Comparison of ENCODE assay signal across 17 mouse cellular contexts in the genomic region with DNA sequence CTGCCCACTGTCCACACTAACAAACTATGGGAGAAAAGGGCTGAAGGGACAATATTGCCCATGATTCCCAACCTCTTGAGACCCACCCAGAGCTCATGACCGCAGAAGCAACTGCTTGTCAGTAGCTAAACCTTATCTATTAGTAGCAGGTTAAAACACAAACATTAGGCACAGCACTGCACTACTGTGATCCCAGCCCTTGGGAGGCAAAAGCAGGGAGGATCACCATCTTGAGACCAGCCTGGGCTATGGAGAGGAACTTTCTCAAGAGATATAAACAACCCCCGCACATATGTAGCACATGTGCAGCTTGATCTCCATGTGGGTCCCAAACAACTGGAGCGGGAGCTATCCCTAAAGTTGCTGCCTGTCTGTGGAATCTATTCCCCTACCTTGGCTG. TPM values are rescaled to one million over a fixed set of nuclear protein-coding genes. Genes with fewer than 3 reads are reported as not detected.
DNase-seq lines count a peak whose midpoint lies in the region; ATAC-seq and TF ChIP-seq lines count a peak whose summit lies in the region.
"Had no signal": no experiment of that assay in that cellular context is flagged by ENCODE, and none has a peak within 500 bp of the region (broad histone marks: within the 10 kb centered on the region; RNA-seq: fewer than 3 reads in every experiment).

No protein-coding gene starts in this region.

- no peaks in the 10 kb centered on the region for H3K4me1 ChIP-seq in intestine, embryonic 15.5 days (replicated peaks)
- H3K4me1 ChIP-seq in intestine, postnatal 0 days (replicated peaks; ENCODE audit: control insufficient read depth, insufficient read depth, low read length) = no peaks in the 10 kb centered on the region
- peaks cover 1% of the 10 kb centered on the region; the same call in 1 of the 2 replicates for H3K4me1 ChIP-seq in bone marrow, adult 2 months (ENCODE audit: control insufficient read depth, insufficient read depth, low read length)
- H3K4me1 ChIP-seq in intestine, embryonic 16.5 days (ENCODE audit: control insufficient read depth, insufficient read depth, low read length) = no peaks in the 10 kb centered on the region
- H3K4me1 ChIP-seq in midbrain, embryonic 14.5 days (ENCODE audit: control insufficient read depth, insufficient read depth, low read length) = no peaks in the 10 kb centered on the region
- H3K4me1 ChIP-seq in midbrain, postnatal 0 days (ENCODE audit: insufficient read depth, low read length) = no peaks in the 10 kb centered on the region

- intact Hi-C loops in left cerebral cortex, postnatal 10 days (cut with DNase I) = no loop called here

- no peak for TF ChIP-seq CTCF in intestine, postnatal 0 days (IDR thresholded peaks at IDR 0.05; ENCODE audit: low read depth)
- no peak for TF ChIP-seq CTCF in bone marrow, adult 2 months (IDR thresholded peaks at IDR 0.05; ENCODE audit: control insufficient read depth, insufficient read depth, low read length)
- no peak for TF ChIP-seq CTCF in midbrain, postnatal 0 days (IDR thresholded peaks at IDR 0.05)

- TF ChIP-seq POLR2A in bone marrow, adult 2 months (IDR thresholded peaks at IDR 0.05; ENCODE audit: borderline replicate concordance, control insufficient read depth, low read depth, low read length) = no peak

- H3K4me3 ChIP-seq in intestine, embryonic 15.5 days (replicated peaks) = no peak overlapping the region
- no peak overlapping the region for H3K4me3 ChIP-seq in intestine, postnatal 0 days (ENCODE audit: low read depth, low read length)
- no peak overlapping the region for H3K4me3 ChIP-seq in bone marrow, adult 2 months (replicated peaks; ENCODE audit: control insufficient read depth, low read depth, low read length)
- no peak overlapping the region for H3K4me3 ChIP-seq in intestine, embryonic 16.5 days (ENCODE audit: low read length)
- H3K4me3 ChIP-seq in midbrain, embryonic 14.5 days (replicated peaks; ENCODE audit: low read depth, low read length) = no peak overlapping the region
- H3K4me3 ChIP-seq in midbrain, postnatal 0 days (ENCODE audit: low read depth, low read length) = no peak overlapping the region
- H3K4me3 ChIP-seq: left cerebral cortex, adult 2 months had no signal

- H3K36me3 ChIP-seq in intestine, embryonic 15.5 days = peaks cover 12% of the 10 kb centered on the region; the same call in 1 of the 2 replicates
- H3K36me3 ChIP-seq in intestine, postnatal 0 days (ENCODE audit: control insufficient read depth, insufficient read depth) = peaks cover 24% of the 10 kb centered on the region
- H3K36me3 ChIP-seq in intestine, embryonic 16.5 days (ENCODE audit: control insufficient read depth, insufficient read depth, low read length) = 0 out of 2 replicates have a peak, but pooled peaks cover 3% of the 10 kb centered on the region
- H3K36me3 ChIP-seq in midbrain, embryonic 14.5 days (ENCODE audit: control insufficient read depth, insufficient read depth, low read length) = peaks cover 22% of the 10 kb centered on the region
- peaks cover 23% of the 10 kb centered on the region for H3K36me3 ChIP-seq in midbrain, postnatal 0 days (ENCODE audit: insufficient read depth, low read length)

- 68% methylated on average over 3 of the region's 3 CpGs for WGBS in intestine, embryonic 15.5 days
- WGBS in intestine, postnatal 0 days = 74% methylated on average over 3 of the region's 3 CpGs
- 54% methylated on average over 3 of the region's 3 CpGs for WGBS in bone marrow, adult 2 months
- WGBS in intestine, embryonic 16.5 days = 71% methylated on average over 3 of the region's 3 CpGs
- WGBS in midbrain, embryonic 14.5 days = 96% methylated on average over 3 of the region's 3 CpGs
- WGBS in midbrain, postnatal 0 days = 92% methylated on average over 3 of the region's 3 CpGs

- no peak overlapping the region for H3K9ac ChIP-seq in intestine, embryonic 15.5 days
- no peak overlapping the region for H3K9ac ChIP-seq in intestine, postnatal 0 days (ENCODE audit: low read depth, low read length)
- no peak overlapping the region for H3K9ac ChIP-seq in intestine, embryonic 16.5 days (ENCODE audit: low read depth, low read length)
- no peak overlapping the region for H3K9ac ChIP-seq in midbrain, embryonic 14.5 days (replicated peaks; ENCODE audit: low read length)
- H3K9ac ChIP-seq in midbrain, postnatal 0 days (replicated peaks; ENCODE audit: low read length, poor library complexity, severe bottlenecking) = no peak overlapping the region
- H3K9ac ChIP-seq: hindbrain, embryonic 14.5 days had no signal

- ATAC-seq in intestine, embryonic 15.5 days = peak; percentile 53; the same call in 1 of the 2 replicates
- ATAC-seq in intestine, postnatal 0 days = no peak
- peak; percentile 62; the same call in 1 of the 2 replicates for ATAC-seq in intestine, embryonic 16.5 days
- ATAC-seq in megakaryocyte-erythroid progenitor cell, adult 5-6 weeks (replicated peaks; ENCODE audit: low FRiP score, low TSS enrichment, poor library complexity, severe bottlenecking) = peak; percentile 96
- no peak for ATAC-seq in midbrain, embryonic 14.5 days (ENCODE audit: low FRiP score, low TSS enrichment)
- ATAC-seq in midbrain, postnatal 0 days (ENCODE audit: low FRiP score) = no peak
- ATAC-seq: forebrain, embryonic 16.5 days had no signal

- no peak overlapping the region for H3K27ac ChIP-seq in intestine, embryonic 15.5 days
- no peak overlapping the region for H3K27ac ChIP-seq in intestine, postnatal 0 days (ENCODE audit: low read depth, low read length)
- H3K27ac ChIP-seq in bone marrow, adult 2 months (ENCODE audit: control insufficient read depth, insufficient read depth, low read depth, low read length, poor library complexity) = peak overlapping the region; percentile 57; the same call in 1 of the 2 replicates
- H3K27ac ChIP-seq in intestine, embryonic 16.5 days (ENCODE audit: low read length) = no peak overlapping the region
- no peak overlapping the region for H3K27ac ChIP-seq in midbrain, embryonic 14.5 days (replicated peaks; ENCODE audit: low read depth, low read length)
- H3K27ac ChIP-seq in midbrain, postnatal 0 days (ENCODE audit: low read depth, low read length) = no peak overlapping the region
- H3K27ac ChIP-seq: hindbrain, embryonic 14.5 days; left cerebral cortex, adult 2 months had no signal

- DNase-seq in midbrain, embryonic 14.5 days = no peak
- DNase-seq in midbrain, postnatal 0 days (ENCODE audit: low spot score) = no peak
- no peak for DNase-seq in left cerebral cortex, postnatal 10 days (ENCODE audit: extremely low spot score in 1 of 2, low spot score in 2 of 2)
- DNase-seq: adrenal gland, postnatal 25 days; cerebellum, adult 11-12 months; gastrocnemius, postnatal 10 days; kidney, adult 9 months; lung, postnatal 36 days; right cerebral cortex, adult 18-20 months had no signal

- H3K4me2 ChIP-seq in intestine, embryonic 15.5 days (replicated peaks) = no peak overlapping the region
- no peak overlapping the region for H3K4me2 ChIP-seq in intestine, postnatal 0 days (replicated peaks; ENCODE audit: low read depth)
- no peak overlapping the region for H3K4me2 ChIP-seq in intestine, embryonic 16.5 days (ENCODE audit: low read depth, low read length)
- H3K4me2 ChIP-seq in midbrain, embryonic 14.5 days (ENCODE audit: low read length) = no peak overlapping the region
- no peak overlapping the region for H3K4me2 ChIP-seq in midbrain, postnatal 0 days (ENCODE audit: low read depth, low read length, poor library complexity, severe bottlenecking)
- H3K4me2 ChIP-seq: hindbrain, embryonic 14.5 days had no signal

- H3K27me3 ChIP-seq in intestine, embryonic 15.5 days (replicated peaks) = no peaks in the 10 kb centered on the region
- H3K27me3 ChIP-seq in intestine, postnatal 0 days (replicated peaks; ENCODE audit: control insufficient read depth, insufficient read depth, low read length) = no peaks in the 10 kb centered on the region
- H3K27me3 ChIP-seq in intestine, embryonic 16.5 days (replicated peaks; ENCODE audit: control insufficient read depth, insufficient read depth, low read length) = no peaks in the 10 kb centered on the region
- no peaks in the 10 kb centered on the region for H3K27me3 ChIP-seq in midbrain, embryonic 14.5 days (ENCODE audit: control insufficient read depth, insufficient read depth, low read length)
- H3K27me3 ChIP-seq in midbrain, postnatal 0 days (ENCODE audit: insufficient read depth, low read length) = no peaks in the 10 kb centered on the region

- H3K9me3 ChIP-seq in intestine, embryonic 15.5 days = no peaks in the 10 kb centered on the region
- no peaks in the 10 kb centered on the region for H3K9me3 ChIP-seq in intestine, postnatal 0 days (ENCODE audit: control insufficient read depth)
- H3K9me3 ChIP-seq in intestine, embryonic 16.5 days (ENCODE audit: control insufficient read depth, low read length) = no peaks in the 10 kb centered on the region
- H3K9me3 ChIP-seq in midbrain, embryonic 14.5 days (ENCODE audit: control insufficient read depth, low read length) = no peaks in the 10 kb centered on the region
- no peaks in the 10 kb centered on the region for H3K9me3 ChIP-seq in midbrain, postnatal 0 days (ENCODE audit: low read length)

RNA-seq across cellular contexts. Expression of a gene that starts 30.1 kb away (rescaled TPM):
- polyA plus RNA-seq in intestine, embryonic 15.5 days (2015; fragmentation: Nextera tagmentation; extraction: Ambion mirVana) = 25.5 and 28.9 TPM in 2 replicates
- 15.2 and 17.2 TPM in 2 replicates for polyA plus RNA-seq in intestine, postnatal 0 days (2015; fragmentation: Nextera tagmentation; extraction: Ambion mirVana)
- polyA plus RNA-seq in bone marrow, adult 2 months (2011; ENCODE audit: insufficient read depth, insufficient read length, low replicate concordance, missing spikeins) = 20.6 and 32.8 TPM in 2 replicates
- 13.8 TPM in 2 replicates for polyA plus RNA-seq in intestine, embryonic 16.5 days (2015; fragmentation: Nextera tagmentation; extraction: Ambion mirVana)
- total RNA-seq in megakaryocyte-erythroid progenitor cell, adult 5-6 weeks (2014; fragmentation: Nextera tagmentation) = 69.2 and 98.4 TPM in 2 replicates
- total RNA-seq in megakaryocyte-erythroid progenitor cell, adult 5-6 weeks (2017) = 77.3 and 106 TPM in 2 replicates
- 28.3 and 33.3 TPM in 2 replicates for polyA plus RNA-seq in midbrain, embryonic 14.5 days (2014; fragmentation: Nextera tagmentation; extraction: Ambion mirVana)
- total RNA-seq in midbrain, postnatal 0 days (2014; rRNA removed) = 30.4 and 36.0 TPM in 2 replicates
- 12.2 and 14.3 TPM in 2 replicates for polyA plus RNA-seq in midbrain, postnatal 0 days (2015; fragmentation: Nextera tagmentation; extraction: Ambion mirVana)
- 10 to 100 TPM; 33.5 to 35.9 TPM for total RNA-seq in left cerebral cortex, postnatal 10 days (2021)

RNA-seq across cellular contexts. Expression of a gene that starts 52.6 kb away (rescaled TPM):
- 139 and 146 TPM in 2 replicates for polyA plus RNA-seq in intestine, embryonic 15.5 days (2015; fragmentation: Nextera tagmentation; extraction: Ambion mirVana)
- polyA plus RNA-seq in intestine, postnatal 0 days (2015; fragmentation: Nextera tagmentation; extraction: Ambion mirVana) = 123 and 146 TPM in 2 replicates
- polyA plus RNA-seq in bone marrow, adult 2 months (2011; ENCODE audit: insufficient read depth, insufficient read length, low replicate concordance, missing spikeins) = 25.3 and 37.5 TPM in 2 replicates
- polyA plus RNA-seq in intestine, embryonic 16.5 days (2015; fragmentation: Nextera tagmentation; extraction: Ambion mirVana) = 150 and 155 TPM in 2 replicates
- total RNA-seq in megakaryocyte-erythroid progenitor cell, adult 5-6 weeks (2014; fragmentation: Nextera tagmentation) = 23.5 and 23.7 TPM in 2 replicates
- 34.7 and 42.2 TPM in 2 replicates for total RNA-seq in megakaryocyte-erythroid progenitor cell, adult 5-6 weeks (2017)
- 136 and 177 TPM in 2 replicates for polyA plus RNA-seq in midbrain, embryonic 14.5 days (2014; fragmentation: Nextera tagmentation; extraction: Ambion mirVana)
- 131 and 150 TPM in 2 replicates for total RNA-seq in midbrain, postnatal 0 days (2014; rRNA removed)
- 162 and 165 TPM in 2 replicates for polyA plus RNA-seq in midbrain, postnatal 0 days (2015; fragmentation: Nextera tagmentation; extraction: Ambion mirVana)
- total RNA-seq in left cerebral cortex, postnatal 10 days (2021) = 100 to 1,000 TPM; 122 to 136 TPM

RNA-seq across cellular contexts. Expression of a gene that starts 58.8 kb away (rescaled TPM):
- polyA plus RNA-seq in intestine, embryonic 15.5 days (2015; fragmentation: Nextera tagmentation; extraction: Ambion mirVana) = 12.8 and 13.0 TPM in 2 replicates
- 12.5 and 13.4 TPM in 2 replicates for polyA plus RNA-seq in intestine, postnatal 0 days (2015; fragmentation: Nextera tagmentation; extraction: Ambion mirVana)
- 2.9 and 5.4 TPM in 2 replicates for polyA plus RNA-seq in bone marrow, adult 2 months (2011; ENCODE audit: insufficient read depth, insufficient read length, low replicate concordance, missing spikeins)
- 13.8 and 13.9 TPM in 2 replicates for polyA plus RNA-seq in intestine, embryonic 16.5 days (2015; fragmentation: Nextera tagmentation; extraction: Ambion mirVana)
- 10.1 and 10.5 TPM in 2 replicates for total RNA-seq in megakaryocyte-erythroid progenitor cell, adult 5-6 weeks (2014; fragmentation: Nextera tagmentation)
- 5.3 and 9.2 TPM in 2 replicates for total RNA-seq in megakaryocyte-erythroid progenitor cell, adult 5-6 weeks (2017)
- 4.2 and 6.1 TPM in 2 replicates for polyA plus RNA-seq in midbrain, embryonic 14.5 days (2014; fragmentation: Nextera tagmentation; extraction: Ambion mirVana)
- 2.3 and 2.6 TPM in 2 replicates for total RNA-seq in midbrain, postnatal 0 days (2014; rRNA removed)
- polyA plus RNA-seq in midbrain, postnatal 0 days (2015; fragmentation: Nextera tagmentation; extraction: Ambion mirVana) = 2.4 and 3.4 TPM in 2 replicates
- 1 to 10 TPM; 2.2 to 3.0 TPM for total RNA-seq in left cerebral cortex, postnatal 10 days (2021)

Comparison
In these comparisons a context has a peak if more than half of its experiments do, and no peak if none do; other contexts are left out.
1. ATAC-seq: peak in intestine, embryonic 15.5 days (single experiment), intestine, embryonic 16.5 days (single experiment) and megakaryocyte-erythroid progenitor cell, adult 5-6 weeks (single experiment); none in intestine, postnatal 0 days (single experiment), midbrain, embryonic 14.5 days (single experiment) and midbrain, postnatal 0 days (single experiment).